Mouse (Mus musculus) cerebellum, adult 9-11 months (tissue): Measurements from ENCODE around the gene Pstk.

Experiments used
- DNase-seq: peaks from one replicate; pipeline ENCODE4 v3.0.0; 2022

Gene Pstk

DNA sequence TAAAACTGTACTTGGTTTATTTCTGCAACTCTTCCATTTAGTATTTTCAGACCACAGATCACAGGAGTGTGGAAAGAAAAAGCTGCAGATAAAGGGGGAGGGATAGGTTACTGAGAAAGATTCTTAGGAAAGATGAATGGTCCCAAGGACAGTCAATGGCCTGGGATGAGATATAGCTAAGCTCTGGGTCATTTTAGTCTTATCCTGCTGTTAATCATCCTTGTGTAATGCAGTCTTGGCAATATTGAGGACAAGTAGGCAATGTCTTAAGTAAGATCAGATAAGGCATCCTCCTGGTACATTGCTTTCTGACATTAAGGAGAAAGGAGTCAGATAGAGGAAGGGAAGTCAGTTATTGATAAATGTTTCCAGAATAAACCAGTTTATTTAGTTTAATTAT, 46.7 kb downstream of the Pstk start:
- DNase-seq, result no peak

GRCm38 (mm10) chr7:131424912-131425311, 54.0 kb downstream of the Pstk start:
- no peak for DNase-seq

- DNase-seq, result no peak
Observed at GRCm38 (mm10) chr7:131427331-131427730, 56.4 kb downstream of the Pstk start.

DNA sequence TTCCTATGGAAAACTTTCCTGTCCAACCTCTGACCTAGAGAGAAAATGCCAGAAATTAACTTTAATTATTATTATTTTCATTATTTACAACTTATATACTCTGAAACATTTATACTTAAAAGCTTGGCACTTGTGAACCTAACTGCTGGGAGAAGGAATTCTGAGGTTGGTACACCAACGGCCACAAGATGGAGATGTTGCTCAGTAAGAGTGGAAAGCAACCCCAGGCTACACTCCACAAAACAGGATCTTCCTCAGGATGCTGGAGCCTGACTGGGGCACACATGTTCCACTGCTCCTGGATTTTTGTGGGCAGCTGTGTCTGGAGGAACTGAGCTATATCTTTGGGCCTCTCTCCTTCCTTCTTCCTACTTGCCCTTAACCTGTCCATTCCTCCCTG, 61.3 kb downstream of the Pstk start:
- DNase-seq, result peak; percentile 7

- no peak for DNase-seq
Observed at GRCm38 (mm10) chr7:131434276-131434675, 63.3 kb downstream of the Pstk start.

- no peak for DNase-seq
Observed at GRCm38 (mm10) chr7:131437051-131437450, 66.1 kb downstream of the Pstk start.
